Mouse (Mus musculus) kidney, adult 8-10 months (tissue): ENCODE measurements around the gene Brca1.
"Not testable (repeated sequence)": the region's sequence is repeated elsewhere in the genome, so short reads cannot be mapped to it uniquely, and the experiment has no call there.

Experiments used
- DNase-seq, 2 experiments: peaks; one replicate each; pipeline ENCODE4 v3.0.0; 2022

Gene Brca1

DNA sequence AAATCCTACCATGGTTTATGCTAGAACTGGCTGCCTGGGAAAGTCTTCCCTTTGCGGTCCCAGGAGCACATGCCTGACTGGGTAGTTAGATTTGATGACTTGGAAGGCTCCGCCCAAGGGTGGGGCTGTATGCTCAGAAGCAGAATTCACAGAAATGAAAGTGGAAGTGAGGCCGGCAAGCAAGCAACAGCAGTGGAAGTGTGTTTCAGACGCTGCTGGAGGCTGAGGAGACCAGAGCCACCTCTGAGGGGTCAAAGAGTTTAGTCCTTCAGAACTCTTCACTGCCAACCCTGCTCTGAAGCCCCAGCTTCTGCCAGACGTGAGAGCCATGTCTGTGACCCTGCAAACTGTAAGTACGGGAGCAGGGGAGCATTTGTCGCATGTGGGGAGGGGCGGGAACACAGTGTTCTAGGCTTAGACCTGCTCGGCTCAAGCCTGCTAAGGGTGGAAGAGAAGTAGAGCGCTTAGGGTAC, 103.4 kb downstream of the Brca1 start, which contains the start of gene Ifi35:
Gene Ifi35, plus strand, starts transcription at position 134 of the 473 bp plus-strand sequence.
- DNase-seq, result peak; percentile 85 to 87

DNA sequence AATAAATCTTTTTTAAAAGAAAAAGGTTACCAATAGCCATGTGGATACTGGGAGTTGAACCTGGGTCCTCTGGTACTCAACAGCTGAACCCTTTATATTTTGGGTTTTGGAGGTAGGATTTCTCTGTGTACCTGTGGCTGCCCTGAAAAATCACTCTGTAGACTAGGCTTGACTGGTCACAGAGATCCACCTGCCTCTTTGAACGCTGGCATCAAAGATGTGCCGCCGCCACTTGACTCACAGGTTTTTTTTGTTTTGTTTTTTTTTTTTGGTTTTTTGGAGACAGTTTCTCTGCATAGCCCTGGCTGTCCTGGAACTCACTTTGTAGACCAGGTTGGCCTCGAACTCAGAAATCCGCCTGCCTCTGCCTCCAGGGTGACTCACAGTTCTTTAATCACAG, 104.0 kb downstream of the Brca1 start:
- no peak for DNase-seq

DNA sequence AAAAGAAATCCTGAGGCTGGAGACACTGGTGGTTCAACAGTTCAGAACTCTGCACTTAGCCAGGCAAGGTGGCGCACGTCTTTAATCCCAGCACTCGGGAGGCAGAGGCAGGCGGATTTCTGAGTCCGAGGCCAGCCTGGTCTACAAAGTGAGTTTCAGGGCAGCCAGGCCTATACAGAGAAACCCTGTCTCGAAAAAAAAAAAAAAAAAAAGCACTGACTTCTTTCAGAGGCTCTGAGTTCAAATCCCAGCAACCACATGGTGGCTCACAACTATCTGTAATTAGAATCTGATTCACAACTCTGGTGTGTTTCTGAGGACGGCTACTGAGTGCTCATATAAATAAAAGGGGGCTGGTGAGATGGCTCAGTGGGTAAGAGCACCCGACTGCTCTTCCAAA, 104.9 kb downstream of the Brca1 start:
- not testable (repeated sequence) for DNase-seq

DNA sequence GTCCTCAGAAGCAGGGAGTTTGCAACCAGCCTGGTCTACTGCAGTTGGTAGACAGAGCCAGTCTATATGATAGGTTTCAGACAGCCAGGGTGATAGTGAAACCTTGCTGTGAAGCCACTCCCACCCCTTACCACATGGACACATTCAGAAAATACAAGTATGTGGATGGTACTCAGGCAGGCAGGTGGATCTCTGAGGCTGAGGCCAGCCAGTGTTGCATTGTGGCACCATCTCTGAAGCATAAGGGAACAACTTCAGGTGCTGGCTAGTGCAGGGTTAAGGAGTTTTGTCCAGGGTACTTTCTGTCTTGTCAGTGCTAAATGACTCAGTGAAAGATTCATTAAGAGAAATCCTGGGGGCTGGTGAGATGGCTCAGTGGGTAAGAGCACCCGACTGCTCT, 105.4 kb downstream of the Brca1 start:
- DNase-seq, result no peak

DNA sequence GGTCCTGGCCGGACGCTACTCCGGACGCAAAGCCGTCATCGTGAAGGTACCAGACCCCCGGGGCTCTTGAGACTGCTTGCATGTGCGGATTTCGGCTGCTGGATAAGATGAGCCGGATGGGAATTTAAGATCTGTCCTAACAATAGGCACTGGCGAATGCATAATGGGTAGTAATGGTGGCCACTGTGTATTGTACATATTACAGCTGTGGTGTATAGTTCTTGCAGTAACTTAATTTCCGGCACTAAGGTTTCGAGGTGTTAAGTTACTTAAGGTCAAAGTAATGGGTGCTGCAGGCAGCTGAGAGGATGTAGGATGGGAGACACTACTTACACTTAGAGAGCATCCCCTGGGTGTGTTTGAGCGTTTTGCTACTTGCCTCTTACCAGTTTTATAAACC, 109.0 kb downstream of the Brca1 start:
- DNase-seq, result no peak

DNA sequence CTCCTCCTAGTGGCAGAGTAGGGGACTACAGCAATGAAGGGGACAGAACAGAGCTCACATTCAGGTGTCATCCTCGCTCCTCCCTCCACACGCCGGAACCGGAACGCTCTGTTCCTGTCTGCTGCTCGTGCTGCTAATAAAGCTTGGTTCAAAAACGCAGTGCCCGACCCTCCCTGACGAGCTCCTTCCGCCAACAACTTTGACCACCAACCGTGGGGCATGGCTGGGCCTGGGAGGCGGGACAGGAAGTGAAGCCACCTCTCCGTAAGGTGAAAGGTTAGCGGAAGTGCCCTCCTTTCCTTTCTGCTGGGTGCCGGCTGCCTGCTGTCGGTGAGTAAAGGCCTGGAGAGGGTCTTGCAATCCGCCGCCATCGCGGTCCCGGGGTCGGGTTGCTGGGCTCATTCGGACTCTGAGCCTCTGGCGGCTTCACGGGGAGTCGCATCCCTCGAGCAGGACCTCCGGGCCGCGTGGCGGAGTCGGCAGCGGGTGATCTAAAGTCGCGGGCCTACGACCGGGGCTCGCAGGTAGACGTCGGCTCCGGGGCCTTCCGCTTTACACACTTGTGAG, 109.5 kb downstream of the Brca1 start, which contains the start of gene Rpl27:
Gene Rpl27, plus strand, starts transcription at position 172 of the 567 bp plus-strand sequence.
- DNase-seq, result peak; percentile 97 to 99

DNA sequence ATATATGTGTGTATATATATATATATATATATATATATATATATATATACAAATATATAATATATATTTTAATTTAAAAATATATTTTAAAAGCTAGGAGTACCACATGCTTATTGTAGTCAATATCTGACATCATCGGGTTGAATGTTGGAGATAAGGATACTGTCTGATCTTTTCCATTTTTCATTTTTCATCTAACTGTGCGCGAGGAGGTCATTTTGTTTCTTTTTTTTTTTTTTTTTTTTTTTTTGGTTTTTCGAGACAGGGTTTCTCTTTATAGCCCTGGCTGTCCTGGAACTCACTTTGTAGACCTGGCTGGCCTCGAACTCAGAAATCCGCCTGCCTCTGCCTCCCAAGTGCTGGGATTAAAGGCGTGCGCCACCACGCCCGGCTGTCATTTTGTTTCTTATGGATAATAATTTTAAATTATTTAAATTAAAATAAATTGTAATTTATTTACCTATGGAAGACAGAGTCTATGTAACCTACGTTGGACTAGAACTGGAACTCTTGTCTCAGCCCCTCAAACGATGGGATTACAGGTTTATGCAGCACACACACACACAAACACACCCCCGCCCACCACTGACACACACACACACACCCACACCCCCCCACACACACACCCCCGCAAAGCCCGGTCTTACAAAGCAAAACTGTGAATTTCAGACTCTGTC, 110.2 kb downstream of the Brca1 start:
- not testable (repeated sequence) for DNase-seq
